Mouse (Mus musculus) regulatory T cell (primary cell): ENCODE data around the gene Gpr149.

Experiments used
- in situ Hi-C: fragments of 300-600 bp; cut with MboI, MseI; formaldehyde crosslinking; loops from one replicate; pipeline ENCODE4 v1.15.1; 2025; ENCODE audit warnings: high pct_unique_total_duplicates

Gene Gpr149

DNA sequence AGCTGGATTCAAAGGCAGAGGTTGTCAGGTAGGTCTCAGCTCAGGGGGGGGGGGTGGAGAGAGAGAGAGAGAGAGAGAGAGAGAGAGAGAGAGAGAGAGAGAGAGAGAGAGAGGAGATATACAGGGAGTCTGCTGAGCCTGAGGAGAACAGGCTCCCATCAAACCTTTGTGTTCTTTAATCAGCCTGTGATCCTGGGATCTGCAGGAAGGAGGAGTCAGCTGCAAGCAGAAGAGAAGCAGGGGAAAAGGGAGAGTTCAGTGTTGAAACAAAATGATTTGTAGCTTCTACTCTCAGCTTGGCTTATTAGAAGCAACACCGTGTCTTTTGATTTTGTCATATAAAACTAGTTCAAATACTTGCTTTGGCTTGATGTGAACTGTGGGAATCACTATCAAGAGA, at the start of gene Gpr149:
Gene Gpr149, minus strand, starts transcription at position 168 of the 400 bp plus-strand sequence.
- in situ Hi-C loops, result no loop called here

DNA sequence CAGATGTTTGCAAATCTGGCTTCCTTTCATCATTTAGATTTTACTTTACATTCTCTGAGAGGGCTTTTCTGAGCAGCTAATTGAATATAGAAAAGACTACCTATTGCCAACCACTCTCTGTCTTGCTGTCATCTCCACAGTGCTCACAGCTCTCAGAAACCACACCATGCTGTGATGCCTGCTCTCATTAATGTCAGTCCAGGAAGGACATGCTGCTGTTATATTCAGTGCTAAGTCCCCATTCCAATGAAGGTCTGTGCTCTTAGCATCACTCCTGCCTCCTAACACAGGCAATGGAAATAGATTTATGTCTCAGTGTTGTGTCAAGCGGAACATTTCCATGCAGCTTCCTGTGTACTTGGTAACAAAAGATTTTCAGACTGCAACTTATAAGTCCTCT, 45.6 kb upstream of the Gpr149 start:
- in situ Hi-C loops, result loop anchor here (10.0 kb wide), 1 partner anchor 396 kb away; no protein-coding TSS in a partner anchor

DNA sequence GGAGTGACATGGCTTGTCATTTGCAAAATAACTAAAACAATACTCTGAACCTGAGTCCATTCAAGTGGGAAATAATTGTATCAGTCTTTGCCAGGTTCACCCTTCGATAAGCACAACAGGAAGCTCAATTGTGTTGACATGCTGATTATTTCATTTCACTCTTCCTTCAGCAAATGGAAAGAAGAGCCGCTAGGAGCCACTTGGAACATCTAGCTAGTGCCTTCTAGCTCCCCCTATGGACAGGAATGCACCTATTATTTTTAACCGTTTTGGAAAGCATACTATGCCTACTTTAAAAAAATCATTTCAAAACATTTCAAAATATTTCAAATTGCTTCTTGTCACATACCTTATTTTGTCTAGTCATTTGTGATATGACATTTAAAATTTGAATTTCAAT, 5.9 kb upstream of the Gpr149 start:
- in situ Hi-C loops, result no loop called here

DNA sequence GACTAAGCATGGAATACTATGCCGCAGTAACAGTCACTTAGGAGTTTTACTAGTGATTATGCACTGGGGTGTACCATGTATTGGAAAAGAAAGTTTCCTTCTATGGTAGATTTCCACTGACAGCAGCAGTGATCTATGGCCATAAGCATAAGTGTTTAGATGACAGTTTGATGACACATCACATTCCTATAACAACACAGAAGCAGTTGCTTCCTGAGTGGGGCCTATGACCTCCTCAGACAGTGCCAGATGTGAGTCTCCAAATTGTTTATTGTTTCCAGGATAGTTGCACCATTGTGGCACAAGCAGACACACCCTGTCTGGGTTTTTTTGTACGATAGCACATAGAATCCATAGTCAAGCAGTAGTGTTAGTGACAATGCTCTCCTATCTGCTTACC, 991 bp upstream of the Gpr149 start:
- in situ Hi-C loops, result no loop called here

DNA sequence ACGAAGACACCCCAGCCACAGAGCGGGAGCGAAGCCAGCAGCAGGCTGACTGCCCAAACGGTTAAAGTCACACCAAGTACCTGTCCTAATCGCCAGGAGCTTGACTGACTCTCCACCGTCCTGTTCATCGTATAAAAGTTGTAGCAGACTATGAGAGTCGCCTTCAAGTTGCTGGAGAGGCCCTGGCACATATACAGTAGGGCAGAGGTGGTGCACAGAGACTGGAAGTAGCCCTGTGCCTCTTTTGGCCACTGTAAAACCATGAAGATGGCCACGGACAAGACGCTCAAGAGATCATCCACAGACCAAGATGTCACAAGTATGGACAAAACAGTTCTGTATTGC, 921 bp downstream of the Gpr149 start:
- in situ Hi-C loops, result no loop called here

DNA sequence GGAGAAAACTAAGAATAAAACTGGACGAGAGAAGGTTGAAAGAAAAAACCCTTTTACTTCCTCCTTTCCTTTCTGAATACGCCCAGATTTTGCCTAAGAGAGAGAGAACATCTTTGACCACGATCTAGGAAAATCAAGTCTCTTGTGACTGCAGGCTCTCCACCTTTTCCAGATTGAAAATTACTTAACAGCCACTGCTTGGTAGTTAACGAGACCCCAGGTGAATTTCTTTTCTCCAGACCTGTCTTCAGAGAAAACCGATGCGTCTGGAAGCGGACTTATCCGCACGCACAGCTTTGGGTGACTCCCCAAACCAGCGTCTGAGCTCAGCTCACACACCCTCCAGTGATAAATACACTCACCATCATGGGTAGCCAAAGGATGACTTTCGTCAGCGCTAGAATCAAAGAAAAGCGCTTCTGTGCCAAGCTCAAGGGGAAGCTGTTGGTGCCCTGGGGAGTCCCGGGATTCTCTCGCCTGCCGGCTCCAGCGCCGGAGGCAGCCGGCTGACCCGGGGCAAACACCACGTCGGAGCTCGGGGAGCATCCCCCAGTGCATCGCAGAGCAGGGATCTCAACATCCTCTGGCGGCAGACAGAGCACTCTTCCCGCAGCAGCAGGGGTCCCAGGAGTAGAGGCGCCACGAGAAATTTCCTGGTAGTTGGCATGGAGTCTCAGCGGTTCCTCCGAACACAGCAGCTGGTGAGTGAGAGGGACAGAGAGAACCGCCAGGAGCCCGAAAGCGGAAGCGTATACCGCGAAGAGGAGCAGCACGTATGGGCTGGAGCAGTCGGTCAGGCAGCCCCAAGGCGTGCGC, 1.5 kb downstream of the Gpr149 start:
- in situ Hi-C loops, result no loop called here

DNA sequence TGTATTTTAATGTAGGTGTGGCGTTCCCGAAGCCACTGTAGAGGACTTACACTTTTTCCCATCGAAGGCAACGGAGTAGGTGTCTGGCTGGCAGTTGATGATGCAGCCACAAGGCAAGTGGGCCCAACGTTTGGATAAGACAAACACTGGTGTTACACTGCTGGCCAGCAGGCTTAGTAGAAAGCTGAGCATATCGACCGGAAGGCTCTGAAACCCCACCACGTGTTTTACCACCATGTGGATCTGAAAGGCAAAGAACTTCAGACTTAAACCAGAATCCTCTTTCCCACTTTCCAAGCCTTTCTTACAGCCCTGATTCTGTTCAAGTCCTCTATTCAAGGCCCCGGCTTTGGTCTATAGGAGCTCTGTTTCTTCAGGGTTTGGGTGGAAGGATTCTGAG, 2.5 kb downstream of the Gpr149 start:
- in situ Hi-C loops, result no loop called here

DNA sequence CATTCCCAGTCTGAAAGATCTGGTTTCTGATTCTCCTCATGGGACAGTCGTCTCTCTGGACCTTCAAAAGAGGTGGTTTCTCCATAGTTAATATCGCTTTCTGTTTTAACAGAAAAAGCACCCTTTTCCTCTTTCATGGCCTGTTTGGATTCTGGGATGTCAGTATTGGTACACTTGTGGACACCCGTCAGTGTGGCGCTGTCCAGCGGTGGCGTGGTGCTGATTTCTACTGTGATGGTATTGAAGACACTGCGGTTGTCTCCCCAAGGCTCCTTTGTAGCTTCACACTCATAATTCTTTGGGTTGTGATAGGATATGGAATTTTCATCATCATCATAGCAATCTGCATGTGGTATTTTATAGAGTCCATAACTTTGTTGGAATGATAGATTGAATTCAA, 10.1 kb downstream of the Gpr149 start:
- in situ Hi-C loops, result no loop called here

DNA sequence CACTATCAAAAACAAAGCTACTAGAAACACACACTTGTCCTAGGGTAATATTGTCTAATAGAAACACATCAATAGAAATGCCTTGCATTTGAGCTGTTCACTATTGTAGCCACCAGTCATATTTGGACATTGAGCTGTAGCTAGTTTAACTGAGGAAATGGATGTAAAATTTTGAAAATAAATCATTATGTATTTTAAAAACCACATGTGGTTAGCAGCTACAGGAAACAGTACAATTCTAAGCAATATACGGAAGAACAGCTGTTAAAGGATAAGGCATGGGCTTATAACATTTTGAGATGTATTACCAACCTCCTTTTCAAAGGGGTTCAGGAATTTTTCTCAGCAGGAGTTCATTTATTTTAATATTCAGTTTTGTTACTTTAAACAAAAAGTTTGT, 19.9 kb downstream of the Gpr149 start:
- in situ Hi-C loops, result no loop called here

DNA sequence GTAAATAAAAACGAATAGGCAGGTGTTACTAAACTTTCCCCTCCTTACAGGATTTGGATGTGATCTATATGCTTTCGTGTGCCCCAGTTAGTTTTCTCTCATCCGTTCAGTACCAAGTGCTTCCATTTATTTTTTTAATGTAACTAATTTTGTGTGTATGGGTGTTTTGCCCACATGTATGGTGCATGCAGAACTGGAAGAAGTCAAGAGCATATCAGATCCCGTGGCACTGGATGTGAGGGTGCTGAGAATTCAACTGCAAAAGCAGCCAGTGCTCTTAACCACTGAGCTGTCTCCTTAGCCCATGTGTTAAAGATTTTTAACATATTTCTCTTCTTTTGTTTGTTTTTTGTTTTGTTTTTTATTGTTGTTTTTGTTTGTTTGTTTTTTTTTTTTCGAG, 77.3 kb downstream of the Gpr149 start:
- in situ Hi-C loops, result no loop called here

DNA sequence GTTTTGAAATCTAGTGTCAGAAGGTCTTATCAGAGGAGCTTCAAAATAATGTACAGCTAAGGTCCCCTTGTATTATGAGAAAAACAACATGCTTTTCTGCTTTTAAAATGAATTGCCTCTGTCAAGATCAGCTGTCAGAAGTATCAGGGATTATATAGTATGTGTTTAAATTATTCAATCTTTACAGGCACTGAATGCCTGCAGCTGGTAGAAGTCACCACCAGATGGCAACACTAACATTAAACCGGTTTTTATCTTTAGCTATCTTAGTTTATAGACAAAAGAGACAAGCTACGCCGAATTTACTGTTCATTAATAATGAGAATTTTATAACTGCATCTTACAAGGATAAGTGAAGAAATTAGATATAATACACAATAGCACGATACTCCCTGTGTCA, 77.8 kb downstream of the Gpr149 start:
- in situ Hi-C loops, result no loop called here

DNA sequence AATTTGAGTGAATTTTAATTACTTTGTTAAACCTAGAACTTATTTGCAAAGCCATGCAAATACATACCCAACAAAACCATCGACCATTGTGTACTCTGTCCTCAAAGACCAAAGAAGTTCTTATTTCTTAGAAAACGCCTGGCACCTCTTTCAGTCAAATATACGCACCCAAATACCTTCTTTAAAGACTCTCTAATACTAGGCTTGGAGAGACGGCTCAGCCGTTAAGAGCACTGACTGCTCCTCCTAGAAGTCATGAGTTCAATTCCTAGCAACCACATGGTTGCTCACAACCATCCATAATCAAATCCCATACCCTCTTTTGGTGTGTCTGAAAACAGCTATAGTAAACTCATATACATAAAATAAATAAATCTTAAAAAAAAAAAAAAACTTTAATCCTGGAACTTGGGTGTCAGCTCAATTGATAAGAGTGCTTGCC, 97.7 kb downstream of the Gpr149 start:
- in situ Hi-C loops, result loop anchor here (25.0 kb wide), 1 partner anchor 1145 kb away; the partner anchor contains the start of genes B430305J03Rik and Rap2b

DNA sequence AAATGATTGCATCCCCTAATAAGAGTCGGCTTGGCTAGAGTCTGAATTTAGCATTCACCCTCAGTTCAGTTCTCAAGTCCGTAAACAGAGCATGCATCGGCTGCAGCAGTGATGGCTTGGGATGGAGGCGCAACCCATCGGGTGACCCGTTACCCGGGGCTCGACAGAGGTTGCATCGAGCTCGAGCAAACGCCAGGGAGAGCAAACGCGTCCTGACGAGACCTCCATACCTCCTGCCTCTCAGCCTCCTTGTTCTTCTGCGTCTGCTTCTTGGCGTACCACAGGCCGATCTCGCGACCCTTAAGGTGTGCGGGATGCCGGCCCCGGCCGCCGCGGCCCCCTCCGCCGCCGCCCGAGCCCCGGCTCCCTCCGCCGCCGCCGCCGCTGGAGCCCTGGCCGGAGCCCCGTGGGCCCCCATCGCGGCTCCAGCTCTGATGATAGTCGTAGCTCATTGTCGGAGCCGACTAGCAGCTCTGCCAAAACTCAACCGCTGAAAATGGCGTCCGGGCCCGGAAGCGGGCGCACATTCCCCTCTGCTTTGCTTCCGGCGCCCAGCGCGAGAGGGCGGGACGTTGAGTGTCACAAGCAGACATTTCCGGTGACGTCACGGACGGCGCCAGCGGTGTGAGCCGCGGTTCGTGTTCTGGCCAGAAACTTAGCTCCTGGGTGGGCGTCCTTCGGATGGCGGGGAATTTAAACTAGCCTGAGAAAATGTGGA, 98.3 kb downstream of the Gpr149 start, which contains the start of gene Dhx36:
Gene Dhx36, minus strand, starts transcription at position 517 of the 718 bp plus-strand sequence.
- in situ Hi-C loops, result loop anchor here (25.0 kb wide), 1 partner anchor 1144 kb away; the partner anchor contains the start of genes B430305J03Rik and Rap2b

DNA sequence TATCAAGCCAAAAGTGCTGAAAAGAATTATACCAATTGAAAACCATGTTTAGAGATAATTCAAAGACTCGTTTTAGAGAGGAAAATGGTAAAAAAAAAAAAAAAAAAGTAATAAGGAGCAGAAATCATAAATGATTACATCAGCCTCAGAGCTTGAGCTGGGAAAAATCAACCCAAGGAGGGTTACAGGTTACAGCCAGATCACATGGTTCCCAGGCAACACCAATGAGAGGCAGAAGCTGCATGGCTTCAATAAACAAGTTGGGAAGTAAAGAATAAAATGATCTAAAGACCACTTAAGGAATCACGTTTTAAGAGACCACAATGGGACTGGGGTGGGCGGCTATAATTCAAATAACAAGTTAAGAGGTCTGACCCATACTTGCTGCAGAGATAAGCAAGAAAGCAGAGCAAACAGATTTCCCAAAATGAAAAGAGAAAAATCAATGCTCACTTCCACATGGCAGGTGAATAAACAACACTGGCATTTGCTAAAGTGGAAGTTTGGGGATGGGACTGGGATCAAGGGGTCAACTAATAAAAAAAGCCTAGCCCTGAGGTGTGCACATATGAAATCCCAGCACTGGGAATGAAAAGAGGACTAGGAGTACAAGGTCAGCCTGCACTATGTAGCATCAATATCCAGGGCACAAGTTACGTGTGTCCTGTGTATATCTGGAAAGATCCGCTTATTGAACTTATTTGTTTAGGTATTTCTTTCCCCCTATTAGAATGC, 99.6 kb downstream of the Gpr149 start:
- in situ Hi-C loops, result loop anchor here (25.0 kb wide), 1 partner anchor 1143 kb away; the partner anchor contains the start of genes B430305J03Rik and Rap2b

DNA sequence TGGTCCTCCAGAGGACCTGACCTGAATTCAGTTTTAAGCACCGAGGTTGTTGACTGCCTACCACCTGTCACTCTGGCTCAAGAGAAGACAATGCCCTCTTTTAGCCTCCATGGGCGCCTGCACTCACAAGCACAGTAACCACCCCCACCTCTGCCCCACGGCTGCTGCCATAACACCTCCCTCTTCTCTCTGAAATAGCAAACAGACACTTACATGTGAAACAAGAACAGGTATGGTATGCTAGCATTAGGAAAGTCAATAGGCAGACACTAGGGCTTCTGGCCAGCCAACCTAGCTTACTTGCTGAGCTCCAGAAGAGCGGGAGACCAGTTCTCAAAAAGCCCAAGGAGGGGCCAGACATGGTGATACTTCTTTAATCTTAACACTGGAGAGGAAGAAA, 105.6 kb downstream of the Gpr149 start:
- in situ Hi-C loops, result loop anchor here (10.0 kb wide), 1 partner anchor 1495 kb away; no protein-coding TSS in a partner anchor

DNA sequence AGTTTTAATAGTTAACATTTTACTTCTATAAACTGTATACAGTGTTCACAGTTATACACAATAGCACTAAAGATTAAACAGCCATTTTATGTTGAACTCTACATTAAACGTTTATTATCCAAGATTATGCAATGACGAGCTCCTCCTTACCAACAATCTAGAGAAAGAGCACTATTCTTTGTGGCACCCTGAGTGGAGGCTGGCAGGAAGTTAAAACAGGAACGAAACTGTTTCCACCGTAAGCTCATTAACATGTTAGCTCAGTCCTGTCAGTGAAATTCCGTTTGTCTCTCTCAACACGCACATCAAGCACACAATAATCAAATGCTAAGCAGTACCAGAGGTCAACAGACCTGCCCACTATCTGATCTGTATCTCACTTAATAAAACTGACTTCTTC, 112.4 kb downstream of the Gpr149 start:
- in situ Hi-C loops, result loop anchor here (10.0 kb wide), 1 partner anchor 1502 kb away; no protein-coding TSS in a partner anchor

DNA sequence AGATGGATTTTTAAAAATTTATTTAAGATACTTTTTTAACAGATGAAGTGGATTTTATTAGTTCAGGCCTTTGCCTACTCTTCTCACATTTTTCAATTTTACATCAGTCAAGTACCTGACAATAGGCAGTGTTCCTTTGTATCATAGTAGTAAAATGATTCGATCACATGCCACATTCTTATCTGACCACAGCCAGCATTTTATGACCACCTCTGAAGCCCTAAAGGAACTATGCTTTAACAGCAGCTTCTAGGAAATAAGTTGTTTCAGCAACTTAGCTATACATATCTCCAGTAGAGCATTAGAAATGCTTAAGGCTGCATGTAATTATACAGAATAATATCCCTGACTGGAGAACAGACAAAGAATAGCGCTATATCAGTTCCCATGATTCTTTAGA, 120.6 kb downstream of the Gpr149 start:
- in situ Hi-C loops, result no loop called here
